Mouse (Mus musculus): Measurements from ENCODE around the gene Nptn.

Gene Nptn

GRCm38 (mm10) chr9:58701751-58702150, 119.7 kb downstream of the Nptn start:
- DNase-seq, result peak; percentile 68

- DNase-seq, result peak; percentile 19
These were observed 121.7 kb downstream of the Nptn start for GRCm38 (mm10) chr9:58703766-58704165.

- no peak for DNase-seq
These were observed 124.0 kb downstream of the Nptn start for GRCm38 (mm10) chr9:58706024-58706423.

Data from heart, adult 11 months (tissue).